Mouse (Mus musculus): ENCODE data around the gene Anks6. TPM values are rescaled to one million over a fixed set of nuclear protein-coding genes. Genes with fewer than 3 reads are reported as not detected.

Gene Anks6
- total and polyA plus RNA-seq, 2 experiments, result 0.40 to 0.46 TPM

DNA sequence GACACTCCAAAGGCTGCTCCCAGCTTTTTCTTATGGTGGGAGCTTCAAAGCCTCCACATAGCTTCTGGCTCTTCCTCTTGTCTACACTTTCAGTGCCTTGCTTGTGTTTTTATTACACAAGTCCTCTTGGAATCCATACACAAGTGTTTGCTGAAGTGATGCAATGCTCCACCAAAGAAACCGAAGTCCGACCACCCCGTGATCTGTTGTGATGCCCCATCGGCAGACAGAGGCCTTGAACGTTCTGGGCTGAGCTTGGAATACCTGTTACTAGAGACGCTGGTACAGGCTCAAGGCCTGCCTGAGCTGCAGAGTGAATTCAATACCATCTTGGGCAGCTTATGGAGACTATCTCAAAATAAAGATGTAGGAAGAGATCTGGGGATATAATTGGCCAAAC is 69.4 kb downstream of the Anks6 start:
- peak; percentile 96 for DNase-seq (ENCODE audit: extremely low read depth, low read depth, low spot score)
- H3K36me3 ChIP-seq (ENCODE audit: control insufficient read depth, insufficient read depth, low read length), result no peaks in the 10 kb centered on the region
- H3K4me1 ChIP-seq (ENCODE audit: control insufficient read depth, insufficient read depth, low read length), result peaks cover 24% of the 10 kb centered on the region
- H3K9ac ChIP-seq (ENCODE audit: low read depth, low read length), result peak overlapping the region; percentile 24
- H3K27ac ChIP-seq (replicated peaks; ENCODE audit: insufficient read depth, low read depth, low read length), result peak overlapping the region; percentile 90
- TF ChIP-seq POLR2A (IDR thresholded peaks at IDR 0.05; ENCODE audit: extremely low read depth, insufficient read depth, low read length) (no peak), CTCF (IDR thresholded peaks at IDR 0.05; ENCODE audit: low read depth, low read length) (no peak)
- WGBS, result 19% methylated on average over 6 of the region's 6 CpGs
- H3K27me3 ChIP-seq (ENCODE audit: control insufficient read depth, insufficient read depth, low read length), result no peaks in the 10 kb centered on the region
- H3K4me3 ChIP-seq (ENCODE audit: insufficient read depth, low read depth, low read length), result no peak overlapping the region
- 0 out of 2 replicates have a peak, but pooled peaks cover 3% of the 10 kb centered on the region for H3K79me2 ChIP-seq (ENCODE audit: control insufficient read depth, insufficient read depth, low read length)

DNA sequence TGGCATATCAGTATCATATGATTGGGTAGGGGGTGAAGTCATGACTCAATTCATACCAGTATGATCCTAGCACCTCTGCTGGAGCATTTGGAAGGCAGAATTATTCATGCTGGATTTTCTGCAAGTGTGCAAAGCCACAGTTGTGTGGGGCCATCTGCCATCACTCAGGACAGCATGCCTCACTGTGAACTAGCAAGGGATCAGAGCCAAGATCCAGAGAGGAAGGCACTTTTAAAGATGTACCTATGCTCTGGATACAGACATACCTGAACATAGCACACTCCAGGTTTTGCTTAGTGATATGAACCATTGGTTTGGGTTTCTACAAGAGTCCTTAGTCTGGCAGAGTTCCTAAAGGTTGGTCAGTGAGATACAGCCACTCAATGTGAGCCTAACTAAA is 71.2 kb downstream of the Anks6 start:
- Histone ChIP-seq H3K27me3 (ENCODE audit: control insufficient read depth, insufficient read depth, low read length) (no peaks in the 10 kb centered on the region), H3K36me3 (ENCODE audit: control insufficient read depth, insufficient read depth, low read length) (no peaks in the 10 kb centered on the region), H3K79me2 (ENCODE audit: control insufficient read depth, insufficient read depth, low read length) (0 out of 2 replicates have a peak, but pooled peaks cover 3% of the 10 kb centered on the region), H3K4me1 (ENCODE audit: control insufficient read depth, insufficient read depth, low read length) (peaks cover 24% of the 10 kb centered on the region), H3K9ac (ENCODE audit: low read depth, low read length) (no peak overlapping the region), H3K4me3 (ENCODE audit: insufficient read depth, low read depth, low read length) (no peak overlapping the region), H3K27ac (replicated peaks; ENCODE audit: insufficient read depth, low read depth, low read length) (0 out of 2 replicates have a peak overlapping the region, but pooled peaks have one; percentile 7)
- no peak for DNase-seq (ENCODE audit: extremely low read depth, low read depth, low spot score)
- TF ChIP-seq POLR2A (IDR thresholded peaks at IDR 0.05; ENCODE audit: extremely low read depth, insufficient read depth, low read length), result no peak
- TF ChIP-seq CTCF (IDR thresholded peaks at IDR 0.05; ENCODE audit: low read depth, low read length), result no peak

DNA sequence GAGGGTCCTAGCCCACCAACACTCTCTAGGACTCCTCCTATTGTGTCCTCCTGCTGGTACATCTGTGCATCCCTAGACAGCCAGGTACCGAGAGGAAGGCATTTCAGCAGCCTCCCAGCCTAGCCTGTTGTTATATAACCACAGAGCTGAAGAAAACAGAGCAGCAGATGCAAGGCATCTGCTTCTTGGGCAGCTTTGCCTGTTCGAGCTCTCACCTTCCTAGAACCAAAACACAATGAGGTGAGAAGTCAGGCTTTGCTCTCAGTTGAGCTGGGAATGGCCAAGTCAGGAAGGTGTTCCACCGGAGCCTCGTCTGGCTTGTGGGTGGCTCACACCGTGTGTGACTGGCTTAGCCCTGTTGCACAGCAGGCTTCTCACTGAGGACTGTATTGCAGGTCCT is 74.3 kb downstream of the Anks6 start:
- no peak overlapping the region for H3K27ac ChIP-seq (replicated peaks; ENCODE audit: insufficient read depth, low read depth, low read length)
- no peaks in the 10 kb centered on the region for H3K36me3 ChIP-seq (ENCODE audit: control insufficient read depth, insufficient read depth, low read length)
- TF ChIP-seq CTCF (IDR thresholded peaks at IDR 0.05; ENCODE audit: low read depth, low read length) (no peak), POLR2A (IDR thresholded peaks at IDR 0.05; ENCODE audit: extremely low read depth, insufficient read depth, low read length) (no peak)
- H3K4me3 ChIP-seq (ENCODE audit: insufficient read depth, low read depth, low read length), result no peak overlapping the region
- no peak for DNase-seq (ENCODE audit: extremely low read depth, low read depth, low spot score)
- no peaks in the 10 kb centered on the region for H3K27me3 ChIP-seq (ENCODE audit: control insufficient read depth, insufficient read depth, low read length)
- peaks cover 6% of the 10 kb centered on the region; the same call in 1 of the 2 replicates for H3K79me2 ChIP-seq (ENCODE audit: control insufficient read depth, insufficient read depth, low read length)
- no peak overlapping the region for H3K9ac ChIP-seq (ENCODE audit: low read depth, low read length)
- H3K4me1 ChIP-seq (ENCODE audit: control insufficient read depth, insufficient read depth, low read length), result peaks cover 9% of the 10 kb centered on the region; the same call in 1 of the 2 replicates
- 84% methylated on average over 5 of the region's 5 CpGs for WGBS

DNA sequence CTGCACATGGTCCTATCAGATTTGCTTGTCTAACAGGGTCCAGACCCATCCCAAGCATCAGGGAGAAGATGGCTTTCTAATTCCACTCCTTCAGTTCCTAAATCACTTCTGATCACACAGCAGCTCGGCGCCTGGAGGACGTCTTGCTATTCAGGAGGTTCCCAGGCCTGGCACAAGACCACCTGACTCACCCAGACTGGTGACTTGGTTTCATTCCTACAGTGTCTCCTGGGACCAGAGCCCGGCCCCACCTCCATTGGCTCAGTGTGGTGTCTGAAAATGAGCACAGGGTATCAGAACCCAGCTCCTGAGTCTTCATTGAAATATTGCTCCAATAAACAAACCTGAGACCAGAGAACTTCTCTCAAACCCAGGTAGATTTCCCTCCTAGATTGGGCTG is 75.1 kb downstream of the Anks6 start:
- Histone ChIP-seq H3K36me3 (ENCODE audit: control insufficient read depth, insufficient read depth, low read length) (no peaks in the 10 kb centered on the region), H3K79me2 (ENCODE audit: control insufficient read depth, insufficient read depth, low read length) (peaks cover 9% of the 10 kb centered on the region; the same call in 1 of the 2 replicates), H3K4me1 (ENCODE audit: control insufficient read depth, insufficient read depth, low read length) (peaks cover 8% of the 10 kb centered on the region; the same call in 1 of the 2 replicates), H3K27me3 (ENCODE audit: control insufficient read depth, insufficient read depth, low read length) (no peaks in the 10 kb centered on the region), H3K27ac (replicated peaks; ENCODE audit: insufficient read depth, low read depth, low read length) (no peak overlapping the region), H3K4me3 (ENCODE audit: insufficient read depth, low read depth, low read length) (no peak overlapping the region), H3K9ac (ENCODE audit: low read depth, low read length) (no peak overlapping the region)
- TF ChIP-seq POLR2A (IDR thresholded peaks at IDR 0.05; ENCODE audit: extremely low read depth, insufficient read depth, low read length) (no peak), CTCF (IDR thresholded peaks at IDR 0.05; ENCODE audit: low read depth, low read length) (no peak)
- 92% methylated on average over 4 of the region's 4 CpGs for WGBS
- DNase-seq (ENCODE audit: extremely low read depth, low read depth, low spot score), result no peak

DNA sequence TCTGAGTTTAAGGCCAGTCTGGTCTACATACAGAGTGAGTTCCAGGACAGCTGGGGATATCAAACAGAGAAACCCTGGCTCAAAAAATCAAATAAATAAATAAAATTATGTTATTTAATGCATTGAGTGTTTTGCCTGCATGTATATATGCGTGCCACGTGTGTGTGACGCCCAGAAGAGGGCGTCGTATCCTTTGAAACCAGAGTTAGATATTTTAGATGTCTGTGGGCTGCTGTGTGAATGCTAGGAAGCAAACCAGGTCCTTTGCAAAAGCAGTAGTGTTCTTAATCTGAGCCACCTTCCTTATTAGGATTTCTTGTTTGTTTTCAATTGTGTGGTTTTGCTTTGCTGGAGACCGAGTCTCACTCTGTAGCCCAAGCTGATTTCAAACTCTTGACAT is 78.9 kb downstream of the Anks6 start:
- Histone ChIP-seq H3K27ac (replicated peaks; ENCODE audit: insufficient read depth, low read depth, low read length) (no peak overlapping the region), H3K79me2 (ENCODE audit: control insufficient read depth, insufficient read depth, low read length) (peaks cover 16% of the 10 kb centered on the region), H3K9ac (ENCODE audit: low read depth, low read length) (no peak overlapping the region), H3K36me3 (ENCODE audit: control insufficient read depth, insufficient read depth, low read length) (no peaks in the 10 kb centered on the region), H3K4me3 (ENCODE audit: insufficient read depth, low read depth, low read length) (no peak overlapping the region), H3K27me3 (ENCODE audit: control insufficient read depth, insufficient read depth, low read length) (no peaks in the 10 kb centered on the region), H3K4me1 (ENCODE audit: control insufficient read depth, insufficient read depth, low read length) (no peaks in the 10 kb centered on the region)
- peak; percentile 45; the same call in 1 of the 2 replicates for TF ChIP-seq CTCF (IDR thresholded peaks at IDR 0.05; ENCODE audit: low read depth, low read length)
- no peak for TF ChIP-seq POLR2A (IDR thresholded peaks at IDR 0.05; ENCODE audit: extremely low read depth, insufficient read depth, low read length)
- DNase-seq (ENCODE audit: extremely low read depth, low read depth, low spot score), result no peak
- 87% methylated on average over 6 of the region's 6 CpGs for WGBS

DNA sequence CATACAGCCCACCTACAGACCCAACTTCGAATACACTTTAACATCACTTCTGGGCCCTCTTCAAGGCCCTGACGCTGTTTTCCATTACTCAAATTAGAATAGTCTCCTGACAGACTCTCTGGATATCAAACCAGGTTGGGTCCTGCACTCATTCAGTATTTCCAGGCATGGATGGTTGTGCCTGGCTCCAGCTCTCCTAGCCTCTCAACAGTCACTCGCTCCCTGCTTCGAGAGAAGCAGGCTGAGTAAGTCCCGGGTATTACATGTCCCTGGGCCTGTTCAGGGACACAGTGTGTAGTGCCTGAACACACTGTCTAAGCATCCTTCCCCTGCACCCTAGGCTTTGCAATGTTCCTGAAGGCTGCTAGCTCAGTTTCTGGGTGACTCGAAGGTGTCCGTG is 80.1 kb downstream of the Anks6 start:
- TF ChIP-seq CTCF (IDR thresholded peaks at IDR 0.05; ENCODE audit: low read depth, low read length), result no peak
- no peak for TF ChIP-seq POLR2A (IDR thresholded peaks at IDR 0.05; ENCODE audit: extremely low read depth, insufficient read depth, low read length)
- H3K4me1 ChIP-seq (ENCODE audit: control insufficient read depth, insufficient read depth, low read length), result no peaks in the 10 kb centered on the region
- H3K36me3 ChIP-seq (ENCODE audit: control insufficient read depth, insufficient read depth, low read length), result no peaks in the 10 kb centered on the region
- H3K27ac ChIP-seq (replicated peaks; ENCODE audit: insufficient read depth, low read depth, low read length), result no peak overlapping the region
- no peak overlapping the region for H3K9ac ChIP-seq (ENCODE audit: low read depth, low read length)
- peaks cover 18% of the 10 kb centered on the region for H3K79me2 ChIP-seq (ENCODE audit: control insufficient read depth, insufficient read depth, low read length)
- no peaks in the 10 kb centered on the region for H3K27me3 ChIP-seq (ENCODE audit: control insufficient read depth, insufficient read depth, low read length)
- H3K4me3 ChIP-seq (ENCODE audit: insufficient read depth, low read depth, low read length), result no peak overlapping the region
- WGBS, result 95% methylated on average over 7 of the region's 7 CpGs
- no peak for DNase-seq (ENCODE audit: extremely low read depth, low read depth, low spot score)
